Mouse (Mus musculus): ENCODE measurements around the gene Oma1. TPM values are rescaled to one million over a fixed set of nuclear protein-coding genes. Genes with fewer than 3 reads are reported as not detected.

Oma1 gene
- total RNA-seq (2015) (18.6 and 22.6 TPM in 2 replicates), total RNA-seq (2017) (68.1 and 71.4 TPM in 2 replicates)

DNA sequence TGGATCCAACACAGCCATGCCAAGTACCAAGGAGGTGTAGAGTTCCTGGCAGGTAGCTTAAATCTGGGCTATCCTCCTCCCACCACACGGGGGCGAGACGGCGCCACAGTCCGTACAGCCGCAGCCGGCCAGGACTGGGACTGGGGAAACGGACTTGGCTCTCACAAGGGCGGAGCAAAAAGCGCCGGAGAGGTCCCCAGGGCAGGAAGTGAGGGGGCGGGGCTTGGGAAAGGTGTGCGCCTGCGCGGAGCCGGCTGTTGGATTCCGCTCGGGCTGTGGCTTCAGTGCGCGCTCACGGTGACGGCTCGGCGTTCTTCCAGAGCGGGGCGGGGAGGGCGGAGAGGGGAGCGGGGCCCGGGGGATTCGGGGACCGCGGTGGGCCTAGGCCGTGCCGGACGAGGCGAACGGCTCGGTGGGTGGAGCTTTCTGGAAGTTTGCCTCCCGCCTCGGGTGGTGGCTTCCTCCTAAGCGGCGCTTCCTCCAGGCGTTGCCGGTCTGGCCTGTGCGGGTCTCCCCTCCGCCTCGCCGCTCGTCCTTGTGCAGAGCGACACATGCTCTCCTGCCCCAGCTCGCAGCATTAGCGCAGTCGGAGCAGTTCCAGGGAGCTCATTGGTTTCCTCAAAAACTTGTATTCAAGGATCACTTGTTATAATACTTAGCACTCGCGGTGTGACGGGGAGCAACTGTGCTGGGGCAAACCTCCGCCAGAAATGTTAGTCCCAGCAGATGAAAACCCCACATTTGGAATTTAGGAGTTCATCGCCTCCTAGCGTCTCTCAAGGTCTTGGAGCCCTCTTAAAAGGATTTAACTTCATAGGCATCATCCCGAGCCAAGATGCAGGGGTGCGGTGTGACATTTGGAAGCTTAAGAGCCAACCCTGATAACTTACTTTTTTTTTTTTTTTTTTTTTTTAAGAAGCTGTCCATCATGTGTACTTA lies at the start of gene Oma1:
TSS of gene Oma1 (plus strand) at position 226 of the 939 bp plus-strand sequence.
- ATAC-seq (replicated peaks; ENCODE audit: poor library complexity), result peak; percentile 93

- 0 out of 2 replicates have a peak, but pooled peaks have one; percentile 37 for ATAC-seq (replicated peaks; ENCODE audit: poor library complexity)
Measured at GRCm38 (mm10) chr4:103263812-103264396, 49.7 kb upstream of the Oma1 start.

GRCm38 (mm10) chr4:103265166-103265565 lies 48.4 kb upstream of the Oma1 start:
- no peak for ATAC-seq (replicated peaks; ENCODE audit: poor library complexity)

DNA sequence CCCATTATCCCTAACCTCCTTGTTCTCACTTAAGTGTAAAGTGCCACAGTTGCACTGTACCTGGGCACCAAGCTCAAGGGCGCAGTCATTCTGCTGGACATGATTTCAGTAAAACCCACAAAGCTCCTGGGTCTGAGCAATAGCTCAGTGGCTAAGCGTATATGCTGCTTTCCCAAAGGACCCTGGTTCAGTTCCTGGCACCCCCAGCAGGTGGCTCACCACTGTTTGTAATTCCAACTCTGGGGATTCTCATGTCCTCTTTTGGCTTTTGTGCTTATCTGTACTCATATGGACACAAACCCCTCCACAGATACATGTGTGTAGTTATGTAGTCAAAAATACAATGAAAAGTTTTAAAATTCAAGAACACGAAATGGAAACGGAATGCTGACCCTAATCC lies 44.3 kb upstream of the Oma1 start:
- ATAC-seq (replicated peaks; ENCODE audit: poor library complexity), result peak; percentile 52

DNA sequence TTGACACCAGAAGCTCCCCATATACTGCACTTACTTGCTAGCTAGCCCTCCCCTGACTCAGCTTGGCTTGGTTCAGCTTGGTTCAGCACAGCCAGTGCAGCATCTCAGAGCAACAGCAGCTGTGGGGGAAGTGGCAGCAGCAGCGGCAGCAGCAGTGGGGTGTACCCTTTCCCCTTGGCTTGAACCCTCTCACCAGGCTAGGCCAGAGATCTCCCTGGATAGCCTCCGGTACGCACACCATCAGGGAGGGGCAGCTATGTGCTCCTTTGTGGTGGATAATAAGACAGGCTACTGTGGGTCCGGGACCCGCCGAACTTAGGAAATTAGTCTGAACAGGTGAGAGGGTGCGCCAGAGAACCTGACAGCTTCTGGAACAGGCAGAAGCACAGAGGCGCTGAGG lies 40.6 kb upstream of the Oma1 start:
- ATAC-seq (replicated peaks; ENCODE audit: poor library complexity), result no peak

GRCm38 (mm10) chr4:103288342-103288741 lies 25.3 kb upstream of the Oma1 start:
- no peak for ATAC-seq (replicated peaks; ENCODE audit: poor library complexity)

GRCm38 (mm10) chr4:103290763-103291162 lies 22.8 kb upstream of the Oma1 start, which contains the start of gene 4921539E11Rik:
Gene 4921539E11Rik (minus strand): TSS chr4:103290863.
- no peak for ATAC-seq (replicated peaks; ENCODE audit: poor library complexity)

- ATAC-seq (replicated peaks; ENCODE audit: poor library complexity), result no peak
Measured at GRCm38 (mm10) chr4:103299342-103299741, 14.3 kb upstream of the Oma1 start.

DNA sequence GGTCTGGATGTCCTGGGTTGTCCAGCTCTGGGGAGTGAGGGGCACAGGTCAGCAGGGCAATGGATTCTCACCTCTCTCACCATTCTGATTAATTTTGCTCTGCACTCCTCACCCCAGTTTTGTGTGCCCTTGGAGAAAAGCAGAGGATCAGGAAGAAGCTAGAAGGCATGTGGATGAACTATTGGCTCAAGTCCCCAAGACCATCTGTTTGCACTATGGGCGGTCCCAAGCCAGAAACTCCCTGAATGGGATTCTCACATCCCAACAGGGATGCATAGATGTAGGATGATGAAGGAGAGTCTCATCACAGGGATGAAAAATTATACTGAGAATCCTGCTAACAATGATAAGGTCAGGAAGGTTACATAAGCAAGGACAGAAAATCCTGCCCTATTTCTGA lies 9.8 kb upstream of the Oma1 start:
- no peak for ATAC-seq (replicated peaks; ENCODE audit: poor library complexity)

GRCm38 (mm10) chr4:103314526-103314910 lies 906 bp downstream of the Oma1 start:
- no peak for ATAC-seq (replicated peaks; ENCODE audit: poor library complexity)

DNA sequence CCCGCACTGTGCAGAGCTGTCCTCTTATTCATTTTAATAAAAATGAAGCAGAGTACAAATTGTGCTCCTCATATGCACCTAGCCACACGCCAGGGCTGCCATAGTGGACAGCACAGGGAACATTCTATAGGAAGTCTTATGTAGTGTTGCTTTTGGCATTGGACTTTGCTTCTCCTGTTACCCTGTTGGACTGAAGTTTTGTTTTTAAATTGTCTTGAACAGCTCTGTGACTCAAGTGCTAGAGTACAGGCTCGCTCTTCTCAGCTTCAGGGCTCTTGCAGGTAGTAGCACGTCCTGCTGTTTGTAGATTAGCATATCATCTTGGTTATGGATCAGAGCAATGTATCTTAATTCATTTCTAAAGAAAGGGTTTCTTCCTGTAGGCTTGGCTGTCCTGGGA lies 2.2 kb downstream of the Oma1 start:
- no peak for ATAC-seq (replicated peaks; ENCODE audit: poor library complexity)

DNA sequence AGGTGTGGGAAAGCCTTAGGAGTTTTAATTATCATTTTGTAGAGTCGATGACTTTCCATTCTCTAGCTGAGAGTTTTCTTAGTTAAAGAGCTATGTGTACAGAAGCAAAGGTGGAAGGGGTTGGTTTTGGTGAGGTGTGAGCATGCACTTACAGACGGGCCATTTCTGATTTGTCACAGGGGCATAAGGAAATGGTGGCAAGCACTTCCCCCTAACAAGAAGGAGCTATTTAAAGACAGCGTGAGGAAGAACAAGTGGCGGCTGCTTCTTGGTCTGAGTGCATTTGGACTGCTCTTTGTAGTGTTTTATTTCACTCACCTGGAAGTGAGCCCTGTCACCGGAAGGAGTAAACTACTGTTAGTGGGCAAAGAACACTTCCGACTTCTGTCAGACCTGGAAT lies 7.8 kb downstream of the Oma1 start:
- peak; percentile 64 for ATAC-seq (replicated peaks; ENCODE audit: poor library complexity)

DNA sequence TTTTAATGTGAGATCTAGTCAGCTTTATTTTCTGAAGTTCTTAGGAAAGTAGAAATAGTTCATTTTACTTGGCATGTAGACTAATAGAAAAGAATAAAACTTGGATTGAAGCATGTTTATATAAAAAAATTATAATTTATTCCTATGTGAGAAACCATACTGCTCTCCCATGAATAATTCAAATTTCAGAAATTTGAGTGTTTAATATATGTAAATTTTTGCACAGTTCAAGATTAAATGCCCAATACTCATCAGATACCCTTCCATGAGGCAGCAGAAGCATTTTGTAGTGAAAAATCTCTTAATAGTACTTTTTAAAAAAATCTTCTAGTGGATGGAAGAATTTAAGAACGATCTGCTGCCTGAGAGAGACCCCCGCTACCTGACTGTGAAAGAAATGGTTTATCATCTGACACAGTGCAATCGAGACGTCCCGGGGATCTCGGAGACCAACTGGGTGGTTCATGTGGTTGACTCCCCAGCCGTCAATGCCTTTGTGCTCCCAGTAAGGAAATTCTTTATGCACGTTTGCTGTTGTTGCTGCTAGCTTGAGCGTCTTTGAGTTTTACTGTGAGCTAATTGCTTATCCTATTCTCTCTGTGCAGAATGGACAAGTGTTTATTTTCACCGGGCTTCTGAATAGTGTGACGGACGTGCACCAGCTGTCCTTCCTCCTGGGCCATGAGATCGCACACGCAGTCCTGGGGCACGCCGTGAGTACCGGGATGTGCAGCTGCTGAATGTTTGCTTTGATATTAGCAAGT lies 11.3 kb downstream of the Oma1 start:
- ATAC-seq (replicated peaks; ENCODE audit: poor library complexity), result no peak

- ATAC-seq (replicated peaks; ENCODE audit: poor library complexity), result peak; percentile 73
Measured at GRCm38 (mm10) chr4:103326994-103327393, 13.4 kb downstream of the Oma1 start.

GRCm38 (mm10) chr4:103329348-103329747 lies 15.7 kb downstream of the Oma1 start:
- ATAC-seq (replicated peaks; ENCODE audit: poor library complexity), result no peak

- ATAC-seq (replicated peaks; ENCODE audit: poor library complexity), result no peak
Measured at GRCm38 (mm10) chr4:103335134-103335533, 21.5 kb downstream of the Oma1 start.

DNA sequence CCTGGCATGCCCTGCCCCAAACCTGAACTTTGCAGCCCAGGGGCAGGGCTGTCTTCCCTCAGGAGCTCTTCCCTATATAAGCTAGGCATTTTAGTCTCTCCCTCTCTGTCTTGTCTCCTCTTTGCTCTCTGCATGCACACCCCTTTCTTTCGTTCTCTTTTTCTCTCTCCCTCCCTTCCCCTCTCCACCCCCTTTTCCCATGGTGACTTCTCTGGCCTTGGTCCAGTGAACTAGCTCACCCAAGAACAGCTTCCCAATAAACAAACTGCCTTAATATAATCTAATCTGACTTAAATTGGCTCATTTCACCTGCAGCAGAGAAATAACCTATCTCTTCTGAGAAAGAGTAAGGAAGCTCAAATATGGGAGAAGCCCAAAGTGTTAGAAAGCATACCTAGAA lies 27.1 kb downstream of the Oma1 start:
- no peak for ATAC-seq (replicated peaks; ENCODE audit: poor library complexity)

GRCm38 (mm10) chr4:103341620-103342019 lies 28.0 kb downstream of the Oma1 start:
- ATAC-seq (replicated peaks; ENCODE audit: poor library complexity), result peak; percentile 78

GRCm38 (mm10) chr4:103346058-103346457 lies 32.4 kb downstream of the Oma1 start:
- ATAC-seq (replicated peaks; ENCODE audit: poor library complexity), result peak; percentile 84

DNA sequence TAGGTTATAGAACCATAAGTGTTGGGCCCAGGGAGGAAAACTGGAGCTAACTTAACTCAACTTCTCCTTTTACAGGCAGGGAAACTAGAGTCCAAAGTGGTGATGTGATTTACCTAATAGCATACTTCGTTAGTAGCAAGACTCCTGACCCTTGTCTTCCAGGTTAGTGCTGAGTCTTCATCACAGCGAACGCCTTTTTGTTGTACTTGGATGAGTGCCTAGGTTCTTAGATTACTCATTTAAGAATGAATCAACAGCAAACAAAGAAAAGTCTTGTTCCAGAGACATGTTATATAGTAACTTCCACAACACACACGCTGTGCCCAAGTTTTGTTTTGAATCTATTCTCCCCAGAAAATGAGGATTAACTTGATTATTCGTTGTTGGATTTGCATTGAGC lies 33.2 kb downstream of the Oma1 start:
- ATAC-seq (replicated peaks; ENCODE audit: poor library complexity), result no peak

GRCm38 (mm10) chr4:103349219-103349618 lies 35.6 kb downstream of the Oma1 start:
- peak; percentile 68 for ATAC-seq (replicated peaks; ENCODE audit: poor library complexity)
